ENCODE assay signal across 22 mouse cellular contexts in the genomic region with DNA sequence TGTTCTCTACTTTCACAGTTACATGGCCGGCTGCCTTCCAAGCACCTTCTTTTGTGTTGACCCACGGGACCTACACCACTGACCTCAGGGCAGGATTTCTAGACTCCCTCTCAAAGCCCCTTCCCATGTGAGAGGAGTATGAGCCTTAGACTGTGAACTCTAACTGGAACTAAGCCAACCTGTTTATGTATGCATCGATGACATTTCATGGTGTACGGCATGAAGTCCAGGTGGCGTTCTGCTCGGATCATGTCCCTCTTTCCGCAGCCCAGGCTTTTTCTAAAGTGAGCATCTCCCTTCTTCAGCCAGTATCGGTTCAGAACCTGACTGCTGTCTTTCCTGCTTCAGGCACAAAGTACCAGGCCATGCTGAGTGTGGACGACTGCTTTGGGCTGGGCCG. TPM values are rescaled to one million over a fixed set of nuclear protein-coding genes. Genes with fewer than 3 reads are reported as not detected.
"Had no signal": no experiment of that assay in that cellular context is flagged by ENCODE, and none has a peak within 500 bp of the region (broad histone marks: within the 10 kb centered on the region; RNA-seq: fewer than 3 reads in every experiment).

No protein-coding gene starts in this region.

- H3K27ac ChIP-seq: liver, embryonic 15.5 days; lung, embryonic 15.5 days; macrophage; neural tube, embryonic 12.5 days; stomach, embryonic 15.5 days; stomach, postnatal 0 days had no signal

- H3K9ac ChIP-seq: liver, embryonic 15.5 days; liver, postnatal 0 days; lung, embryonic 15.5 days; neural tube, embryonic 12.5 days; stomach, embryonic 15.5 days had no signal

- ATAC-seq: liver, postnatal 0 days; lung, postnatal 0 days; midbrain, embryonic 16.5 days had no signal

- H3K9me3 ChIP-seq: liver, embryonic 15.5 days; lung, embryonic 15.5 days; megakaryocyte, embryonic 14.5 days; neural tube, embryonic 12.5 days; stomach, embryonic 15.5 days had no signal

- H3K4me2 ChIP-seq: liver, embryonic 15.5 days; lung, embryonic 15.5 days; midbrain, embryonic 11.5 days; neural tube, embryonic 12.5 days; stomach, embryonic 15.5 days had no signal

- H3K4me3 ChIP-seq: liver, embryonic 15.5 days; lung, embryonic 15.5 days; megakaryocyte, embryonic 14.5 days; neural tube, embryonic 12.5 days; stomach, embryonic 15.5 days had no signal

- H3K36me3 ChIP-seq: liver, embryonic 15.5 days; neural tube, embryonic 12.5 days had no signal

- H3K27me3 ChIP-seq: liver, embryonic 15.5 days; lung, embryonic 15.5 days; neural tube, embryonic 12.5 days; stomach, embryonic 15.5 days had no signal

- DNase-seq: liver, postnatal 0 days; lung, adult 2 months; lung, postnatal 14 days; lung, postnatal 36 days; midbrain, embryonic 14.5 days; right cerebral cortex, postnatal 14 days; thymus, adult 2 months; thymus, postnatal 25 days; thymus, postnatal 4 days had no signal

RNA-seq across cellular contexts. Expression of gene P4ha2, which starts 17.2 kb away (rescaled TPM):
- total RNA-seq: monocyte, adult 5-6 weeks; neutrophil, adult 5-6 weeks had no signal

RNA-seq across cellular contexts. Expression of gene Pdlim4, which starts 48.3 kb away (rescaled TPM):
- total RNA-seq: megakaryocyte progenitor cell, adult 5-6 weeks had no signal
